Mouse (Mus musculus) olfactory bulb, adult 2 months (tissue): ENCODE data around the gene Anks1.

ENCODE experiments used
- CTCF ChIP-seq: fragments of 200-500 bp; IDR thresholded peaks from 2 replicates; pipeline ENCODE4 v1.5.1; 2012; ENCODE audit warnings: low read depth, mild to moderate bottlenecking, low read length, moderate library complexity; ENCODE audit not compliant: insufficient read depth
- POLR2A ChIP-seq: fragments of 200-500 bp; IDR thresholded peaks from 2 replicates; pipeline ENCODE4 v1.6.1; 2012; ENCODE audit warnings: mild to moderate bottlenecking, low read depth, low read length, moderate library complexity; ENCODE audit not compliant: insufficient read depth

- TF ChIP-seq CTCF (no peak), POLR2A (no peak)
These were observed 98.2 kb downstream of the Anks1 start for GRCm38 (mm10) chr17:28007179-28007811.
